Mouse (Mus musculus) midbrain, embryonic 16.5 days (tissue): ENCODE measurements around the gene Prrg2. TPM values are rescaled to one million over a fixed set of nuclear protein-coding genes. Genes with fewer than 3 reads are reported as not detected.
A peak's percentile ranks its signal among the peaks of the same experiment; 100 is the strongest.
"Not testable (repeated sequence)": the region's sequence is repeated elsewhere in the genome, so short reads cannot be mapped to it uniquely, and the experiment has no call there.

Experiments
- ATAC-seq: fragments of 200-750 bp; cut with Nextera tagmentation; 2 replicates; pipeline ENCODE4 v1.8.0; 2017; ENCODE audit warnings: moderate TSS enrichment
- H3K27ac ChIP-seq: fragments of 300-500 bp; sonication (generic); 2 replicates; pipeline ENCODE4 v1.5.1; 2014; ENCODE audit warnings: mild to moderate bottlenecking, low read length, mixed read lengths
- H3K27me3 ChIP-seq: fragments of 300-500 bp; sonication (generic); 2 replicates; pipeline ENCODE4 v1.6.1; 2014; ENCODE audit warnings: low read depth, low read length, mixed read lengths; ENCODE audit not compliant: control insufficient read depth, insufficient read depth
- H3K36me3 ChIP-seq: fragments of 300-500 bp; sonication (generic); 2 replicates; pipeline ENCODE4 v1.6.1; 2014; ENCODE audit warnings: mild to moderate bottlenecking, low read length, moderate library complexity, mixed read lengths; ENCODE audit not compliant: control insufficient read depth, insufficient read depth
- H3K4me1 ChIP-seq: fragments of 300-500 bp; sonication (generic); 2 replicates; pipeline ENCODE4 v1.6.1; 2014; ENCODE audit warnings: mild to moderate bottlenecking, low read length, mixed read lengths; ENCODE audit not compliant: control insufficient read depth, insufficient read depth
- H3K4me2 ChIP-seq: fragments of 300-500 bp; sonication (generic); 2 replicates; pipeline ENCODE4 v1.6.1; 2014; ENCODE audit warnings: mild to moderate bottlenecking, low read length, mixed read lengths
- H3K4me3 ChIP-seq: fragments of 300-500 bp; sonication (generic); 2 replicates; pipeline ENCODE4 v1.5.1; 2014; ENCODE audit warnings: low read depth, mild to moderate bottlenecking, low read length, moderate library complexity, mixed read lengths
- H3K9ac ChIP-seq: fragments of 300-500 bp; sonication (generic); 2 replicates; pipeline ENCODE4 v1.6.1; 2014; ENCODE audit warnings: low read depth, low read length, mixed read lengths
- H3K9me3 ChIP-seq: fragments of 300-500 bp; sonication (generic); replicated peaks from 2 replicates; pipeline ENCODE4 v1.6.1; 2014; ENCODE audit warnings: mild to moderate bottlenecking, low read length, mixed read lengths; ENCODE audit not compliant: control insufficient read depth, poor library complexity, severe bottlenecking
- WGBS: fragments of 180-500 bp; shearing (Covaris S2); extraction: QIAGEN DNeasy Blood & Tissue Kit; methylation state at CpG from one replicate; pipeline ENCODE4 v1.1.7; 2014; 5-methylcytosine and 5-hydroxymethylcytosine counted together
- polyA plus RNA-seq: library from polyadenylated mRNA; unstranded; fragments of >200 nt; fragmentation: Nextera tagmentation; extraction: Ambion mirVana; gene quantifications from 2 replicates; pipeline ENCODE4 v1.2.1, GENCODE M21; 2015

The Prrg2 gene
- 12.5 and 13.6 TPM in 2 replicates for polyA plus RNA-seq

GRCm38 (mm10) chr7:45062239-45062835 is at the start of gene Prrg2, which contains the start of gene Nosip:
TSS of gene Prrg2 (minus strand) at chr7:45062677.
TSS of gene Nosip (plus strand) at chr7:45062429.
- peak; percentile 85 for ATAC-seq
- peaks cover 26% of the 10 kb centered on the region for H3K4me1 ChIP-seq
- no peaks in the 10 kb centered on the region for H3K27me3 ChIP-seq
- peak within 1 kb of the TSS; percentile 60 for H3K4me3 ChIP-seq
- no peaks in the 10 kb centered on the region for H3K36me3 ChIP-seq
- H3K9ac ChIP-seq = peak within 1 kb of the TSS; percentile 77
- peak within 1 kb of the TSS; percentile 90 for H3K27ac ChIP-seq
- whole genome bisulfite sequencing = under 1% methylated on average over 31 of the region's 31 CpGs
- no peaks in the 10 kb centered on the region for H3K9me3 ChIP-seq
- peak within 1 kb of the TSS; percentile 60 for H3K4me2 ChIP-seq

- no peak overlapping the region for H3K4me3 ChIP-seq
- no peak overlapping the region for H3K27ac ChIP-seq
- H3K4me2 ChIP-seq = no peak overlapping the region
- H3K9me3 ChIP-seq = no peaks in the 10 kb centered on the region
- H3K9ac ChIP-seq = no peak overlapping the region
- no peaks in the 10 kb centered on the region for H3K36me3 ChIP-seq
- H3K27me3 ChIP-seq = no peaks in the 10 kb centered on the region
- no peak for ATAC-seq
- 75% methylated on average over 2 of the region's 2 CpGs for WGBS
- no peaks in the 10 kb centered on the region for H3K4me1 ChIP-seq
Observed at GRCm38 (mm10) chr7:45111940-45112339, 49.5 kb upstream of the Prrg2 start.

DNA sequence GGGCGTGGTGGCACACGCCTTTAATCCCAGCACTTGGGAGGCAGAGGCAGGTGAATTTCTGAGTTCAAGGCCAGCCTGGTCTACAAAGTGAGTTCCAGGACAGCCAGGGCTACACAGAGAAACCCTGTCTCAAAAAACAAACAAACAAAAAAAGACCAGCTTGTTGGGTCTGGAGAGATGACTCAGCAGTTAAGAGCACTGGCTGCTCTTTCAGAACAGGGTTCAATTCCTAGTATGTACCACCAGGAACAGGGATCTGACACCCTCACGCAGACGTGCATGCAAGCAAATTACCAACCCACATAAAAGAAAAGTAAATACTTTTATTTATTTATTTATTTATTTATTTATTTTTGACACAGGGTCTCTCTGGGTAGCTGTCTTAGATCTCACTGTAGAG is 47.6 kb upstream of the Prrg2 start:
- H3K27ac ChIP-seq, H3K36me3 ChIP-seq, H3K4me2 ChIP-seq, H3K9ac ChIP-seq, ATAC-seq, H3K4me3 ChIP-seq, H3K4me1 ChIP-seq, H3K27me3 ChIP-seq, H3K9me3 ChIP-seq: not testable (repeated sequence)
- WGBS = 96% methylated on average over 4 of the region's 4 CpGs

DNA sequence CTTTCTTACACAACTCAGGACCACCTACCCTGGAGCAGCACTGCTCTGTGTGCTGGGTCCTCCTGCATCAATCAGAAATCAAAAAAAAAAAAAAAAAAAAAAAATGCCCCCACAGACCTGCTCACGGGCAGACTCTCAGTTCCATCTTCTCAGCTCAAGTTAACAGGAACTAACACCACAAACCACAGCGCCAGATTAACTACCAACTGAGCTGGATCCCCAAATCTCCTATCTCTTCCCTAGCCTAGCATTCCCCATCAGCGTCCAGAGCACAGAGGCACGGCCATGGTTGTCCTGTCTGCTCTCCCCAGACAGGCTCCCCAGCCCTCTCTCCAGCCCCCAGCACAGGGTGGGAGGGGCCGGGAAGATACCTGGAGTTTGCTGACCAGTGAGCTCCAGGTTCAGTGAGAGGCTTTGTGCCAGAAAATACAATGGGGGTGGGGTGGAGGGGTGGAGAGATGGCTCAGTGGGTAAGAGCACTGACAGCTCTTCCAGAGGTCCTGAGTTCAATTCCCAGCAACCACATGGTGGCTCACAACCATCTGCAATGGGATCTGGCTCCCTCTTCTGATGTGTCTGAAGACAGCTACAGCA is 44.7 kb upstream of the Prrg2 start:
- ATAC-seq = no peak
- H3K9ac ChIP-seq = no peak overlapping the region
- H3K4me2 ChIP-seq = no peak overlapping the region
- H3K4me1 ChIP-seq = no peaks in the 10 kb centered on the region
- H3K27ac ChIP-seq = no peak overlapping the region
- WGBS = 49% methylated on average over 5 of the region's 5 CpGs
- H3K4me3 ChIP-seq = no peak overlapping the region
- H3K9me3 ChIP-seq = no peaks in the 10 kb centered on the region
- no peaks in the 10 kb centered on the region for H3K36me3 ChIP-seq
- no peaks in the 10 kb centered on the region for H3K27me3 ChIP-seq

- 19% methylated on average over 6 of the region's 6 CpGs for WGBS
- no peak overlapping the region for H3K4me3 ChIP-seq
- ATAC-seq = no peak
Observed at GRCm38 (mm10) chr7:45106441-45106840, 44.0 kb upstream of the Prrg2 start.

DNA sequence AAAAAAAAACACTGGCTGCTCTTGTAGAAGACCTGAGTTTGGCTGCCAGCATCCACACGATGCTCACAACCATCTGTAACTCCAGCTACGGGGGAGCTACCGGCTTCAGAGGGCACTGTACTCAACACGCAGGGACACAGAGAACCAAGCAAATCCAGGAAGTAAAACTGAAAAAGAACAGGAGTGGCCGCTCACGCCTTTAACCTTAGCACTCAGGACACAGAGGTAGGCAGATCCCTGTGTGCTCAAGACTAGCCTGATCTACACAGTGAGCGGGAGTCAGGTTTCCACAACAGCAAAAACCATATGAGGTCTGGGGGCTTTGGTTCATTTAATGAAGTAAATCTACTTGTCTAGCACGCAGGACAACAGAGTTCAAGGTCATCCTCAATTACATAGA is 43.0 kb upstream of the Prrg2 start:
- Histone ChIP-seq H3K36me3 (no peaks in the 10 kb centered on the region), H3K27me3 (no peaks in the 10 kb centered on the region), H3K9me3 (no peaks in the 10 kb centered on the region), H3K27ac (no peak overlapping the region), H3K4me2 (no peak overlapping the region), H3K4me1 (no peaks in the 10 kb centered on the region), H3K9ac (no peak overlapping the region), H3K4me3 (no peak overlapping the region)
- no peak for ATAC-seq
- 80% methylated on average over 8 of the region's 8 CpGs for WGBS

More at GRCm38 (mm10) chr7:45106441-45106840, 44.0 kb upstream of the Prrg2 start:
- no peak overlapping the region for H3K9ac ChIP-seq
- no peaks in the 10 kb centered on the region for H3K4me1 ChIP-seq
- no peaks in the 10 kb centered on the region for H3K9me3 ChIP-seq
- H3K4me2 ChIP-seq = no peak overlapping the region
- no peaks in the 10 kb centered on the region for H3K27me3 ChIP-seq
- H3K27ac ChIP-seq = no peak overlapping the region
- no peaks in the 10 kb centered on the region for H3K36me3 ChIP-seq

GRCm38 (mm10) chr7:45104941-45105340 is 42.5 kb upstream of the Prrg2 start:
- no peak overlapping the region for H3K27ac ChIP-seq
- no peaks in the 10 kb centered on the region for H3K27me3 ChIP-seq
- WGBS = 85% methylated on average over 5 of the region's 5 CpGs
- no peaks in the 10 kb centered on the region for H3K4me1 ChIP-seq
- no peaks in the 10 kb centered on the region for H3K9me3 ChIP-seq
- H3K36me3 ChIP-seq = no peaks in the 10 kb centered on the region
- no peak for ATAC-seq
- H3K4me2 ChIP-seq = no peak overlapping the region
- H3K9ac ChIP-seq = no peak overlapping the region
- no peak overlapping the region for H3K4me3 ChIP-seq

DNA sequence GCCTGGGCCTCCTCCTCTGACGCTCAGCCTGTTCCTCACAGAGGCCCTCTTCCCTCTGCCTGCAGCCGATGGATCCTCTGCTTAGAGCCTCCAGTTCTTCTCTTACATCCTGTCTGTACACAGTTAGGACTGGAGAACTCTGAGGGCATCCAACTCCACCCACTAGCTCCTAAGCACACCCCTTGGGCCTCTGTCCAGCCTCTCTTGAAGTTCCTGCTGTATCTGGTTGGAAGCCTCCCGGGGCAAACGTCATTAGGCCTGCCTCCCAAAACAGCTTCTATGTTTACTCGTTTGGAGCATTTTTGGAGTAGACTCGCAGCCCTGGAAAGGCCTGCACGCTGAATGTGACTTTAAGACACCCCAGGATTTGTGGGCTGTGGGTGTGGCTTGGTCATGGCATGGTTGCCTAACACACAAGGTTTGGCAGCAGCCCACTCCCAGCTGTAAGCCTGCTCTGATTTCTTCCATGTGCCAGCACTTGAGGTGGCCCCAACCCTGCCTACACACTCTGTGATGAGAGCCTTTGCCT is 41.2 kb upstream of the Prrg2 start, which contains the start of gene Fcgrt:
Fcgrt (minus strand) TSS at position 200 of the 529 bp plus-strand sequence.
- Histone ChIP-seq H3K27me3 (no peaks in the 10 kb centered on the region), H3K9ac (no peak within 1 kb of the TSS), H3K36me3 (no peaks in the 10 kb centered on the region), H3K9me3 (no peaks in the 10 kb centered on the region), H3K4me1 (no peaks in the 10 kb centered on the region), H3K4me2 (0 out of 2 replicates have a peak within 1 kb of the TSS, but pooled peaks have one; percentile 7), H3K4me3 (no peak within 1 kb of the TSS), H3K27ac (no peak within 1 kb of the TSS)
- WGBS = 77% methylated on average over 7 of the region's 7 CpGs
- no peak for ATAC-seq

- no peak for ATAC-seq
- Histone ChIP-seq H3K4me1 (no peaks in the 10 kb centered on the region), H3K4me2 (0 out of 2 replicates have a peak overlapping the region, but pooled peaks have one; percentile 7), H3K27ac (no peak overlapping the region), H3K9ac (no peak overlapping the region), H3K36me3 (no peaks in the 10 kb centered on the region), H3K9me3 (no peaks in the 10 kb centered on the region), H3K4me3 (no peak overlapping the region), H3K27me3 (no peaks in the 10 kb centered on the region)
- WGBS = 84% methylated on average over 9 of the region's 9 CpGs
Observed at GRCm38 (mm10) chr7:45102940-45103585, 40.6 kb upstream of the Prrg2 start.
